Mouse (Mus musculus) forebrain, embryonic 14.5 days (tissue): ENCODE results near the gene Bmpr1b. TPM values are rescaled to one million over a fixed set of nuclear protein-coding genes. Genes with fewer than 3 reads are reported as not detected.

Experiments
- ATAC-seq: fragments of 200-750 bp; cut with Nextera tagmentation; 2 replicates; pipeline ENCODE4 v1.8.0; 2017; ENCODE audit warnings: mild to moderate bottlenecking, moderate library complexity
- DNase-seq: peaks from one replicate; pipeline ENCODE4 v3.0.0-alpha.2; 2015; ENCODE audit warnings: low spot score
- H3K27ac ChIP-seq: fragments of 300-500 bp; sonication (generic); 2 replicates; pipeline ENCODE4 v1.5.1; 2014; ENCODE audit warnings: low read depth, mild to moderate bottlenecking, control low read depth, low read length, moderate library complexity
- H3K27me3 ChIP-seq: fragments of 300-500 bp; sonication (generic); replicated peaks from 2 replicates; pipeline ENCODE4 v1.6.1; 2014; ENCODE audit warnings: low read length, control low read depth, mixed read lengths; ENCODE audit not compliant: control insufficient read depth, insufficient read depth
- H3K36me3 ChIP-seq: fragments of 300-500 bp; sonication (generic); 2 replicates; pipeline ENCODE4 v1.6.1; 2014; ENCODE audit warnings: low read length, control low read depth; ENCODE audit not compliant: control insufficient read depth, insufficient read depth
- H3K4me1 ChIP-seq: fragments of 300-500 bp; sonication (generic); 2 replicates; pipeline ENCODE4 v1.6.1; 2014; ENCODE audit warnings: antibody characterized with exemption, low read length, control low read depth; ENCODE audit not compliant: control insufficient read depth, insufficient read depth
- H3K4me2 ChIP-seq: fragments of 300-500 bp; sonication (generic); 2 replicates; pipeline ENCODE4 v1.6.1; 2014; ENCODE audit warnings: mild to moderate bottlenecking, control low read depth, low read length
- H3K4me3 ChIP-seq: fragments of 300-500 bp; sonication (generic); 2 replicates; pipeline ENCODE4 v1.5.1; 2014; ENCODE audit warnings: low read depth, low read length, control low read depth
- H3K9ac ChIP-seq: fragments of 300-500 bp; sonication (generic); 2 replicates; pipeline ENCODE4 v1.6.1; 2014; ENCODE audit warnings: mild to moderate bottlenecking, low read length, control low read depth, moderate library complexity
- H3K9me3 ChIP-seq: fragments of 300-500 bp; sonication (generic); replicated peaks from 2 replicates; pipeline ENCODE4 v1.6.1; 2016; ENCODE audit warnings: low read length, control low read depth, mixed read lengths; ENCODE audit not compliant: control insufficient read depth
- WGBS: fragments of 180-500 bp; shearing (Covaris S2); extraction: QIAGEN DNeasy Blood & Tissue Kit; methylation state at CpG from one replicate; pipeline ENCODE4 v1.1.7; 2014; 5-methylcytosine and 5-hydroxymethylcytosine counted together
- polyA plus RNA-seq: library from polyadenylated mRNA; unstranded; fragments of >200 nt; fragmentation: Nextera tagmentation; extraction: Ambion mirVana; gene quantifications from 2 replicates; pipeline ENCODE4 v1.2.1, GENCODE M21; 2014

Gene Bmpr1b
- polyA plus RNA-seq, 1 experiment from 2014 or later: 4.2 TPM

GRCm38 (mm10) chr3:142125556-142125955, 43.7 kb downstream of the Bmpr1b start:
- WGBS: 72% methylated on average over 2 of the region's 2 CpGs

GRCm38 (mm10) chr3:142124255-142124654, 45.0 kb downstream of the Bmpr1b start:
- no peak overlapping the region for H3K9ac ChIP-seq
- ATAC-seq: no peak
- no peaks in the 10 kb centered on the region for H3K27me3 ChIP-seq

More at GRCm38 (mm10) chr3:142125556-142125955, 43.7 kb downstream of the Bmpr1b start:
- Histone ChIP-seq H3K9me3 (no peaks in the 10 kb centered on the region), H3K4me2 (no peak overlapping the region), H3K27me3 (no peaks in the 10 kb centered on the region), H3K4me1 (peaks cover 3% of the 10 kb centered on the region; the same call in 1 of the 2 replicates), H3K4me3 (no peak overlapping the region), H3K36me3 (no peaks in the 10 kb centered on the region), H3K9ac (no peak overlapping the region), H3K27ac (no peak overlapping the region)
- ATAC-seq (no peak), DNase-seq (no peak)

GRCm38 (mm10) chr3:142122376-142122775, 46.8 kb downstream of the Bmpr1b start:
- Histone ChIP-seq H3K9me3 (no peaks in the 10 kb centered on the region), H3K4me1 (peaks cover 3% of the 10 kb centered on the region; the same call in 1 of the 2 replicates), H3K27ac (no peak overlapping the region), H3K4me2 (no peak overlapping the region), H3K27me3 (no peaks in the 10 kb centered on the region), H3K36me3 (no peaks in the 10 kb centered on the region), H3K9ac (no peak overlapping the region), H3K4me3 (no peak overlapping the region)
- WGBS: 88% methylated on average over 5 of the region's 5 CpGs
- ATAC-seq (no peak), DNase-seq (no peak)

More at GRCm38 (mm10) chr3:142124255-142124654, 45.0 kb downstream of the Bmpr1b start:
- H3K9me3 ChIP-seq: no peaks in the 10 kb centered on the region
- no peak for DNase-seq
- no peak overlapping the region for H3K4me3 ChIP-seq
- no peak overlapping the region for H3K27ac ChIP-seq
- H3K36me3 ChIP-seq: no peaks in the 10 kb centered on the region
- 38% methylated on average over 6 of the region's 6 CpGs for WGBS
- H3K4me2 ChIP-seq: no peak overlapping the region
- peaks cover 3% of the 10 kb centered on the region; the same call in 1 of the 2 replicates for H3K4me1 ChIP-seq

GRCm38 (mm10) chr3:142120795-142121194, 48.4 kb downstream of the Bmpr1b start:
- H3K9me3 ChIP-seq: no peaks in the 10 kb centered on the region
- no peaks in the 10 kb centered on the region for H3K27me3 ChIP-seq
- no peaks in the 10 kb centered on the region for H3K36me3 ChIP-seq
- no peak overlapping the region for H3K4me3 ChIP-seq
- no peak for ATAC-seq
- H3K4me2 ChIP-seq: no peak overlapping the region
- WGBS: 53% methylated on average over 3 of the region's 3 CpGs
- H3K9ac ChIP-seq: no peak overlapping the region
- peaks cover 3% of the 10 kb centered on the region; the same call in 1 of the 2 replicates for H3K4me1 ChIP-seq
- no peak overlapping the region; the same call in 1 of the 2 replicates for H3K27ac ChIP-seq
- DNase-seq: peak; percentile 39

GRCm38 (mm10) chr3:142114762-142115316, 54.4 kb downstream of the Bmpr1b start:
- H3K9ac ChIP-seq: no peak overlapping the region
- ATAC-seq (no peak), DNase-seq (no peak)
- no peak overlapping the region for H3K4me3 ChIP-seq
- no peaks in the 10 kb centered on the region; the same call in 1 of the 2 replicates for H3K4me1 ChIP-seq
- H3K9me3 ChIP-seq: no peaks in the 10 kb centered on the region
- WGBS: 36% methylated on average over 6 of the region's 6 CpGs
- no peaks in the 10 kb centered on the region for H3K36me3 ChIP-seq
- no peak overlapping the region for H3K27ac ChIP-seq
- no peaks in the 10 kb centered on the region for H3K27me3 ChIP-seq
- H3K4me2 ChIP-seq: no peak overlapping the region

GRCm38 (mm10) chr3:142114190-142114589, 55.0 kb downstream of the Bmpr1b start:
- Histone ChIP-seq H3K9ac (no peak overlapping the region), H3K27me3 (no peaks in the 10 kb centered on the region), H3K27ac (no peak overlapping the region), H3K4me1 (no peaks in the 10 kb centered on the region; the same call in 1 of the 2 replicates), H3K4me2 (no peak overlapping the region), H3K36me3 (no peaks in the 10 kb centered on the region), H3K9me3 (no peaks in the 10 kb centered on the region), H3K4me3 (no peak overlapping the region)
- no peak for ATAC-seq
- WGBS: 64% methylated on average over 3 of the region's 3 CpGs
- DNase-seq: no peak

- Histone ChIP-seq H3K4me1 (no peaks in the 10 kb centered on the region; the same call in 1 of the 2 replicates), H3K36me3 (no peaks in the 10 kb centered on the region), H3K4me2 (no peak overlapping the region), H3K9ac (no peak overlapping the region), H3K9me3 (no peaks in the 10 kb centered on the region), H3K27ac (no peak overlapping the region), H3K4me3 (no peak overlapping the region), H3K27me3 (no peaks in the 10 kb centered on the region)
- no peak for DNase-seq
- 85% methylated on average over 4 of the region's 4 CpGs for WGBS
- ATAC-seq: no peak
These were observed 56.0 kb downstream of the Bmpr1b start for GRCm38 (mm10) chr3:142113208-142113607.

GRCm38 (mm10) chr3:142106227-142106626, 63.0 kb downstream of the Bmpr1b start:
- H3K27me3 ChIP-seq: no peaks in the 10 kb centered on the region
- H3K4me1 ChIP-seq: 0 out of 2 replicates have a peak, but pooled peaks cover 2% of the 10 kb centered on the region
- no peak overlapping the region for H3K4me3 ChIP-seq
- no peak overlapping the region for H3K27ac ChIP-seq
- H3K9me3 ChIP-seq: no peaks in the 10 kb centered on the region
- H3K4me2 ChIP-seq: no peak overlapping the region
- no peak for DNase-seq
- H3K36me3 ChIP-seq: no peaks in the 10 kb centered on the region
- no peak overlapping the region for H3K9ac ChIP-seq
- 73% methylated on average over 6 of the region's 6 CpGs for WGBS
- ATAC-seq: 0 out of 2 replicates have a peak, but pooled peaks have one; percentile 15

GRCm38 (mm10) chr3:142104027-142104805, 65.0 kb downstream of the Bmpr1b start:
- no peaks in the 10 kb centered on the region for H3K36me3 ChIP-seq
- H3K27ac ChIP-seq: no peak overlapping the region
- H3K27me3 ChIP-seq: no peaks in the 10 kb centered on the region
- 0 out of 2 replicates have a peak, but pooled peaks cover 2% of the 10 kb centered on the region for H3K4me1 ChIP-seq
- 89% methylated on average over 10 of the region's 10 CpGs for WGBS
- ATAC-seq: peak; percentile 50; the same call in 1 of the 2 replicates
- no peak for DNase-seq
- H3K9ac ChIP-seq: no peak overlapping the region
- H3K4me2 ChIP-seq: no peak overlapping the region
- H3K9me3 ChIP-seq: no peaks in the 10 kb centered on the region
- H3K4me3 ChIP-seq: no peak overlapping the region
